Mouse (Mus musculus): ENCODE measurements at regions not wholly inside any gene's neighbourhood (a gene's known extent, or its start where the extent isn't known, plus 50 kb on each side); places are given as distances from the start of the nearest gene placed in this dataset.

DNA sequence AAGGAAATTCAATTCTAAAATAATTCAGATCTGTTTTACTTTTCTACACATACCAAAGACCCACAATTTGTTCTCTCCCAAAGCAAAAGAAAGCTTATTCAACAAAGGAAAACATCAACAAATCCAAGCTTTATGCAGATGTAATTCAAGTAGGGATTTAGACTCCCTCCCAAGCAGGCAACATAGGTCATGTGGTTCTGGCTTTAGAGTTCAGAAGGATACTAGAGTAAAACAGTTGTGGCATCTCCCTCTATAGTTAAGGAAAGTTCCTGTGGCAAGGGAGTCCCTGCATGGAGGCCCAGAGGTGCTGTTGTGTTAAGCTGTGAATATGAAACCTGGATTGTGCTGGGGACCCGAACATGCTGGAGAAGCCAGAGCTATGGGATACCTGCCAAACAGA, 271.3 kb upstream of the Mad2l1 start:
- WGBS: 74% methylated on average over 1 of the region's 1 CpGs
- Histone ChIP-seq H3K4me1 (replicated peaks) (no peaks in the 10 kb centered on the region), H3K4me2 (no peak overlapping the region), H3K9me3 (no peaks in the 10 kb centered on the region), H3K27ac (no peak overlapping the region), H3K4me3 (no peak overlapping the region), H3K9ac (no peak overlapping the region), H3K27me3 (no peaks in the 10 kb centered on the region), H3K36me3 (no peaks in the 10 kb centered on the region)
- no peak for ATAC-seq (ENCODE audit: low FRiP score)

DNA sequence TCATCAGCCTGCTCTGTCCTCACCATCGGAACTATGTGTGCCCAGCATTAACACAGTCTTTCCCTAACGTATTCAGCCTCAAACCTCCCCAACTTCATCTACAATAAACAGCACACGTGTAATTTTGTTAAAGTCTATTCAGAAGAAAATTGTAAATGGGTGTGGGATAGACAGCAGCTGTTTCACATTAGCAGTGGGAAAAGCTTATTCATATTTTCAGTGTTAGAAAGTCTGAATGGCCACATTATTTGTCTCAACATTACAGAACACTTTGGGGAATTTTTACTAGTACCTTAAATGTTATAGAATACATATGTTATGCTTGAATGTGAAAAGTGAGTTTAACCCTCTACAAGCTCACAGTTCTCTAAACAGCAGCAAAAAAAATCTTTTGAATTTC, 266.8 kb upstream of the Mad2l1 start:
- ATAC-seq (ENCODE audit: low FRiP score): no peak
- H3K9me3 ChIP-seq: no peaks in the 10 kb centered on the region
- H3K9ac ChIP-seq: no peak overlapping the region
- no peak overlapping the region for H3K4me2 ChIP-seq
- H3K36me3 ChIP-seq: no peaks in the 10 kb centered on the region
- no peak overlapping the region for H3K27ac ChIP-seq
- H3K4me3 ChIP-seq: no peak overlapping the region
- H3K4me1 ChIP-seq (replicated peaks): no peaks in the 10 kb centered on the region
- 65% methylated on average over 3 of the region's 3 CpGs for WGBS
- H3K27me3 ChIP-seq: no peaks in the 10 kb centered on the region

DNA sequence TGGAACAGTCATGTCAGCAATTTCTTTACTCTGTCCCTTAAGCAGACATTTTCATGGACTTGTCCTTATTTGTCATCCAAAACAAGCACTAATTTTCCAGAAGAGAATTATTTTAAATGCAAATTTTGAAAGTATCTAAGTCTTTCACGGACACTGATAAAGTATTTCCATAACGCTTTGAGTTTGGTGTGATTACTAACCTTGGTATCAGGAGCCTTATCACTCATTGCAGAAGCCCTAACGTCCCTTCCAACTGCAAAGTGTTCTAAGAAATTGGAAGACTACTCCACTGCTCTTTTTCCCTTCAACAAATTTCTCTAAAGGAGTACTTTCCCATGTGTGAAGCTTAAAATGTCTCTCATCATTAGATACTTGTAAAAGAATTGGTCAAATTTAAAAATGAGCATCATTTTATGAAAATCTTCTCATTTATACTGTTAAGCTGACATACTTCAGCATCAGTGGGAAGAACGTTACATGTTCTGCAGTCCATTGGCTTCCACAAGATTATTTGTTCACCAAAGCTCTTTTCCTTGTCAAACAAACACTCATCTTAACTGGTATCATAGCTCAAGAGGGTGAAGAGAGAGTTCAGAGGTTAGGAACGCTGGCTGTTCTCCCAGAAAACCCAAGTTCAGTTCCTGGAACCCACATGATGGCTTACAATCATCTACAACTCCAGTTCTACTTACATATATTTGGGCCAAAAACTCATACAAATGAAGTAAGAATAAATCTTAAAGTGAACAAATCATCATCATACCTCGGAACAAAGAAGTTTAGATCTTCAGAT, 263.6 kb upstream of the Mad2l1 start:
- Histone ChIP-seq H3K4me1 (replicated peaks) (no peaks in the 10 kb centered on the region), H3K9me3 (no peaks in the 10 kb centered on the region), H3K4me2 (no peak overlapping the region), H3K4me3 (no peak overlapping the region), H3K36me3 (no peaks in the 10 kb centered on the region), H3K27me3 (no peaks in the 10 kb centered on the region), H3K9ac (no peak overlapping the region), H3K27ac (no peak overlapping the region)
- ATAC-seq (ENCODE audit: low FRiP score): no peak
- 91% methylated on average over 6 of the region's 6 CpGs for WGBS

DNA sequence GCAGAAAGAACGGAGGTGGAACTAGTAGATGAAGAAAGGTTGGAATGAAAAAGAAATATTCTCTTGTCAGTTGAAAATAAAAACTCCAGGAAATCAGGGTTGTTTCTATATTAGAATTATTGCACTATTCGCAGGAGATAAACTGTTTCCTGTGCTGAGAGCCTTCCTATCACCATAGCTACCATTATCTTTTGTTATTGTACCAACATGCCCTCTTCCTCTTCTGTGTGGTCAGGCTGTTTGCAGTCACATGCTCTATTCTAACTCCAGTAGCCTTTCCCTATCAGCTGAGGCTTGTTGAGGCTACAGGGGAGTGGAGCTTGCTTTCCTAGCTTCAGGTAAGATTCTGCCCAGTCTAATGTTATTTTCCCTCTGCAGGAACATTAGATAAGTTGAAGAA, 263.0 kb upstream of the Mad2l1 start:
- Histone ChIP-seq H3K36me3 (no peaks in the 10 kb centered on the region), H3K27ac (no peak overlapping the region), H3K4me2 (no peak overlapping the region), H3K9me3 (no peaks in the 10 kb centered on the region), H3K4me3 (no peak overlapping the region), H3K4me1 (replicated peaks) (no peaks in the 10 kb centered on the region), H3K9ac (no peak overlapping the region), H3K27me3 (no peaks in the 10 kb centered on the region)
- WGBS: 87% methylated on average over 2 of the region's 2 CpGs
- no peak for ATAC-seq (ENCODE audit: low FRiP score)

DNA sequence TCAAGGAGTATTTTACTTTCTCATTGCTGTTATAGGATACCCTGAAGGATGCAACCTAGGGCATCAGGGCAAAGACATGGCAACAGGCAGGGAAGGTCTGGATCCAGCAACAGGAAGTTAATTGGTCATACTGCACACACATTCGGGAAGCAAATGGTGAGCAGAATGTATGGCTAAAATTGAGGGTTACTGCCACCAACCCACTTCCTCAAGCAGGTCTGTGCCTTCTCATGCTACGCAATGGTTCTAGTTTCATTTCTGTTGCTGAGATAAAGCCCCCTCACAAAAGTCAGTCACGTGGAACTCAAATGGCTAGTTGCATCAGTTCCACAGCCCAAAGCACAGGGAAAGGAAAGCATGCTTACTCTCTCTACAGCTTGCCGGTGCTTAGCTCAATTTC, 260.5 kb upstream of the Mad2l1 start:
- no peak overlapping the region for H3K4me2 ChIP-seq
- H3K27ac ChIP-seq: no peak overlapping the region
- no peak overlapping the region for H3K9ac ChIP-seq
- ATAC-seq (ENCODE audit: low FRiP score): no peak
- H3K36me3 ChIP-seq: no peaks in the 10 kb centered on the region
- WGBS: 90% methylated on average over 4 of the region's 4 CpGs
- no peaks in the 10 kb centered on the region for H3K4me1 ChIP-seq (replicated peaks)
- no peaks in the 10 kb centered on the region; the same call in 1 of the 2 replicates for H3K9me3 ChIP-seq
- no peaks in the 10 kb centered on the region for H3K27me3 ChIP-seq
- no peak overlapping the region for H3K4me3 ChIP-seq

DNA sequence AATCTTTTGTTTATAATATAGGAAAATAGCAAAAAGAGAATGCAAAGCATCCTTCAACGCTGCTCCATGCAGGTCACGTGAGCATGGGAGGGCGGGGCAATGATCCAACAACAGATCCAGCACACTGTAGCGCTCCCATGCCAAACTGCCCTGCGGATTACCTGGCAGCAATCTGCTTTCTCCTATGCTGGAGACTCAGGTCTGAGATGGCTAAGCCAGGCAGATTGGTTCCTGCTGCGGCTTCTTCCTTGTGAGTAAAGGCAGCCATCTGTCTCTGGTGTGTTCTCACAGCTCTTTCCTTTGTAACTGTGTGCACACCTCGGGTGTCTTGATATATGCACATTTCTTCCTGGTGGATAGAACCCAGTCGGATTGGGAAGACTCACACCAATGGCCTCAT, 254.5 kb upstream of the Mad2l1 start:
- Histone ChIP-seq H3K4me2 (no peak overlapping the region), H3K9me3 (no peaks in the 10 kb centered on the region; the same call in 1 of the 2 replicates), H3K27me3 (no peaks in the 10 kb centered on the region), H3K27ac (no peak overlapping the region), H3K9ac (no peak overlapping the region), H3K36me3 (no peaks in the 10 kb centered on the region), H3K4me1 (replicated peaks) (no peaks in the 10 kb centered on the region), H3K4me3 (no peak overlapping the region)
- ATAC-seq (ENCODE audit: low FRiP score): no peak
- 90% methylated on average over 8 of the region's 8 CpGs for WGBS

DNA sequence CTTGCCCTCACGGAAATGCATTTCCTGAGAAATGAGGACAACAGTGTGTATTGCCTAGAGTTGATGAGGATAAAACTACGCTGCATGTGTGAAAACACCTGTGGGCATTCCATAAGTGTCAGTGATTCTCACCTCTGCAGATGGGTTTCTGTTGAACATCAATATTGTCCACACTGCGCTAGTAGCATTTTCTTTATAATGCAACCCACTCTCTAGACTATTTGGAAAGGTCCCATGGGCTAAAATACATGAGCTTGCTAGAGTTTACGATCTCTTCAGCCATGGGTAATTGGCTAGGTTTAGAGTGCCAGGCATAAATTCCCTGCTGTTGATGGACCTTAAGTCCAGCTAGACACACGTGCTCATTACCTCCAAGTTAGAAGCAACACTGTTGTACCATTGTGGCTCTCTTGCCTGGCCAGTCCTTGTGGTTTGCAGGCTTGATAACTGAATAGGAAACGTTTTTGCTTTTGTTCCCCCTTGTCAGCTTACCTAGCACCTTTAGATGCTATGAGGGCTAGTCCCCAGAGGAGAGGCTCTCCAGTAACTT, 252.5 kb upstream of the Mad2l1 start:
- Histone ChIP-seq H3K4me1 (replicated peaks) (no peaks in the 10 kb centered on the region), H3K36me3 (no peaks in the 10 kb centered on the region), H3K4me3 (no peak overlapping the region), H3K4me2 (no peak overlapping the region), H3K27ac (no peak overlapping the region), H3K27me3 (no peaks in the 10 kb centered on the region), H3K9ac (no peak overlapping the region), H3K9me3 (no peaks in the 10 kb centered on the region; the same call in 1 of the 2 replicates)
- WGBS: 83% methylated on average over 6 of the region's 6 CpGs
- no peak for ATAC-seq (ENCODE audit: low FRiP score)

DNA sequence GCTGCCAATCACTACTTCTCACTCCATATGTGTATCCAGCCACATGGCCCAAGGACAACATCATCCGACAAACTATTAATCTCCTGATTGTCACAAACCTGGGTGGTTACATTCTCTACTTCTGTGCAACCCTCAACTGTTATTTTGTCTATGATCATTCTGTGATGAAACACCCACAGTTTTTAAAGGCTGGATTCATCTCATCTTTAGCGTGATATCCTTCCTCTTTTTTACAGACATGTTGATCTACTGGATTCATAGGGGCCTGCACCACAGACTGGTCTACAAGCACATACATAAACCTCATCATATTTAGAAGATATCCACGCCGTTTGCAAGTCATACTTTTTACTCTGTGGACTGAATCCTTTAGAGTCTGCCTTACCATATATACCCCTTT, 251.7 kb upstream of the Mad2l1 start:
- H3K9me3 ChIP-seq: no peaks in the 10 kb centered on the region; the same call in 1 of the 2 replicates
- H3K4me3 ChIP-seq: no peak overlapping the region
- no peaks in the 10 kb centered on the region for H3K27me3 ChIP-seq
- 92% methylated on average over 4 of the region's 4 CpGs for WGBS
- no peak overlapping the region for H3K27ac ChIP-seq
- no peaks in the 10 kb centered on the region for H3K36me3 ChIP-seq
- H3K9ac ChIP-seq: no peak overlapping the region
- no peaks in the 10 kb centered on the region for H3K4me1 ChIP-seq (replicated peaks)
- ATAC-seq (ENCODE audit: low FRiP score): no peak
- H3K4me2 ChIP-seq: no peak overlapping the region

DNA sequence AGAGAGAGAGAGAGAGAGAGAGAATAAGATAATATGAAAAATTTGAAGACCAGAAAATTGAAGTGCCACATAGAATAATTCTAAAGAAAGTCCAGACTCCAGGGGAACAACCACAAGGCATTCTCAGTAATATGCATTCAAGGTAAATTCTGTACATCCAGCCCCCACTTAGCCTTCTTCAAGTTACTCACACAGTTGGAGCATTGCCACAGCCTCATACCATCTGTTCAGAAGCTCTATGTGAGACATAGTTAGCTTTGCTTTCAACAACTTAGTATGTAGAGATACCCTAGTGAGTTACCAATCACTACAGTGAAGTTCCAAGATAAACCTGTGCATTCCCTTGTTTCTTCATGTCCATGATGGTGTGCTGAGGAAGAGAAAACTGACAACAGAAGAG, 247.6 kb upstream of the Mad2l1 start:
- Histone ChIP-seq H3K4me3 (no peak overlapping the region), H3K27me3 (no peaks in the 10 kb centered on the region), H3K9me3 (no peaks in the 10 kb centered on the region), H3K9ac (no peak overlapping the region), H3K27ac (no peak overlapping the region), H3K36me3 (no peaks in the 10 kb centered on the region), H3K4me1 (replicated peaks) (no peaks in the 10 kb centered on the region), H3K4me2 (no peak overlapping the region)
- no peak for ATAC-seq (ENCODE audit: low FRiP score)

DNA sequence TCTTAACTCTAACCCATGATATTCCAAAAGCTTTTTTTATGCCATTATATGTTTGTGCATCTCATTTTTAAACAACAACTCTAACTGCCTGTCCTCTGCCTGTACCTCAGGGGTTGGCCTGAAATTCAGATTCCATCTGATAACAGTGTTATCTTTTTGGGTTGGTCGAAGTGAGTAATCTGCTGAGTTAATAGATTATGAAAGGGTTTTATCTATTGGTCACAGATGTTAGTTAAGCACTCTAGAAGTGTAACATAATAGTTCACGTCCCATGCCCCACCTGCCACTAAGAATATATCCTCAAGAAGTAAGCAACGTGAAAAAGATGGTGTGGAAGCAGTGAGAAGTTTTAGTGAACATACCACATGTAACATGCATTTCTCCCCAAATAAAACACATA, 246.0 kb upstream of the Mad2l1 start:
- H3K9ac ChIP-seq: no peak overlapping the region
- H3K27me3 ChIP-seq: no peaks in the 10 kb centered on the region
- ATAC-seq (ENCODE audit: low FRiP score): no peak
- no peaks in the 10 kb centered on the region for H3K4me1 ChIP-seq (replicated peaks)
- H3K9me3 ChIP-seq: no peaks in the 10 kb centered on the region
- WGBS: 78% methylated on average over 3 of the region's 3 CpGs
- no peak overlapping the region for H3K4me2 ChIP-seq
- no peak overlapping the region for H3K4me3 ChIP-seq
- H3K27ac ChIP-seq: no peak overlapping the region
- no peaks in the 10 kb centered on the region for H3K36me3 ChIP-seq

DNA sequence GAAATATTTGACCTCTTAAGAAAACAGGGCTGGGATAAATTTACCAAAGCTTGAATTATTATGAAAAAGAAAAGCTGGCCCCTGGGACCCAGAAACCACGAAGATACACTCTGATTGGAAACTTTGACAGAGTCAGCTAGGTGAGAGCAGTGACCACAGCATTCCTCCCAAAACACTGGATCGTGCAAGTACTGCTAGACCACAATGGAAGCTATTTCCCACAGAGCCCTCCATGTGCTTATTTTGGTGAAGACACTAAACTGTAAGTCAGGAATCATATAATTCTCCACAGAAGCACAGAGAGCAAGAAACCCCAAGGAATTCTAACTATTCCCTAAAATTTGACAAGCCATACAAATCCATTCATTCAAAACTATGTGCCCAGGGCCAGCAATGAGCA, 243.6 kb upstream of the Mad2l1 start:
- H3K9me3 ChIP-seq: no peaks in the 10 kb centered on the region
- 85% methylated on average over 2 of the region's 2 CpGs for WGBS
- no peak overlapping the region for H3K27ac ChIP-seq
- no peaks in the 10 kb centered on the region for H3K4me1 ChIP-seq (replicated peaks)
- H3K36me3 ChIP-seq: no peaks in the 10 kb centered on the region
- no peak overlapping the region for H3K4me2 ChIP-seq
- H3K9ac ChIP-seq: no peak overlapping the region
- H3K4me3 ChIP-seq: no peak overlapping the region
- no peak for ATAC-seq (ENCODE audit: low FRiP score)
- no peaks in the 10 kb centered on the region for H3K27me3 ChIP-seq

DNA sequence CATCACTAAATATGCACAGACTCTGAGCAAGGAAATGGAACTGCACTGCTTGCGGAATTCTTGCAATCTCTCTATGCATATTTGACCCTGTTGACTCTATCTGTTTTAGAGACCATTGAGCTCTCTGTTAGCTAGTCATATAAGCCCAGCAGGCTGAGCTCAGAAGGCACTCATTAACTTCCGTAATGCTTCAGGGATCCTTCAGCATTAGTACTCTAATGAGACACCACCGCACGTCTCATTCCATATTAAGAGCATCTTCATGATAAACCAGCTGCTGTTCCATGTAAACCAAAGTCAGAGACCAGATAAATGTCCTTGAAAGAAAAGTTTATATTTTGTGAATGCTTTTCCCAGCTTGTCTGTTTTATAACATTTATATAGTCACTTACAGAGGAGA, 237.1 kb upstream of the Mad2l1 start:
- ATAC-seq (ENCODE audit: low FRiP score): no peak
- H3K27ac ChIP-seq: no peak overlapping the region
- H3K27me3 ChIP-seq: no peaks in the 10 kb centered on the region
- no peak overlapping the region for H3K9ac ChIP-seq
- H3K4me2 ChIP-seq: no peak overlapping the region
- H3K4me1 ChIP-seq (replicated peaks): no peaks in the 10 kb centered on the region
- no peaks in the 10 kb centered on the region for H3K9me3 ChIP-seq
- H3K4me3 ChIP-seq: no peak overlapping the region
- 69% methylated on average over 4 of the region's 4 CpGs for WGBS
- no peaks in the 10 kb centered on the region for H3K36me3 ChIP-seq

DNA sequence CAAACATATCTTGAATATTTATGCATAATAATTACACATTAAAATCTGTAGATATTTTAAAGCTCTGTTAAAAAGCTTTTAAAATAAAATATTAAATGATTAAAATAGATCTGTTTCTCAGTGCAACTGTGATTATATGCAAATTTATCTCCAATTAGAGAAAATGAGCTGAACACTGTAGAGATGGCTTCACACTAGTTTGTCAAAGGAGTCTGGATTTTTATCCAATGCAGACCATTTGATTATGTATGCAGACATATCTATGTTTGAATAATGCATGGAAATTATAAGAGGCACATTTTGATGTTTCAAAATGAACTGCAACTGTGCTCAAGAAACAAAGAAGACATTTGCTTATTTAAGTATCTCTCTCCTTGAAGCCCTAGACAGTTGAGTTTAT, 235.0 kb upstream of the Mad2l1 start:
- Histone ChIP-seq H3K9me3 (no peaks in the 10 kb centered on the region), H3K27me3 (no peaks in the 10 kb centered on the region), H3K36me3 (no peaks in the 10 kb centered on the region), H3K4me3 (no peak overlapping the region), H3K9ac (no peak overlapping the region), H3K4me1 (replicated peaks) (no peaks in the 10 kb centered on the region), H3K4me2 (no peak overlapping the region), H3K27ac (no peak overlapping the region)
- no peak for ATAC-seq (ENCODE audit: low FRiP score)
